Mouse (Mus musculus): ENCODE results near the gene Tctex1d1. TPM values are rescaled to one million over a fixed set of nuclear protein-coding genes. Genes with fewer than 3 reads are reported as not detected.
A peak's percentile ranks its signal among the peaks of the same experiment; 100 is the strongest.

The Tctex1d1 gene
- polyA plus RNA-seq (2014; fragmentation: Nextera tagmentation; extraction: Ambion mirVana): 0.69 and 1.3 TPM in 2 replicates

GRCm38 (mm10) chr4:102978440-102978839 lies at the start of gene Tctex1d1:
Gene Tctex1d1, plus strand, starts transcription at chr4:102978606.
- Histone ChIP-seq H3K4me1 (ENCODE audit: insufficient read depth) (0 out of 2 replicates have a peak, but pooled peaks cover 4% of the 10 kb centered on the region), H3K27me3 (ENCODE audit: insufficient read depth, low read length) (peaks cover 5% of the 10 kb centered on the region; the same call in 1 of the 2 replicates), H3K4me2 (peak within 1 kb of the TSS; percentile 70), H3K4me3 (ENCODE audit: low read depth, low read length) (peak within 1 kb of the TSS; percentile 31), H3K9me3 (ENCODE audit: low read depth, low read length) (no peaks in the 10 kb centered on the region), H3K27ac (ENCODE audit: low read depth) (no peak within 1 kb of the TSS), H3K36me3 (ENCODE audit: insufficient read depth) (no peaks in the 10 kb centered on the region), H3K9ac (no peak within 1 kb of the TSS; the same call in none of the 2 replicates)
- TF ChIP-seq CTCF (IDR thresholded peaks at IDR 0.05; ENCODE audit: low read depth): no peak
- peak; percentile 70; the same call in 1 of the 2 replicates for ATAC-seq (ENCODE audit: insufficient read depth)
- WGBS: 3% methylated on average over 13 of the region's 13 CpGs
- DNase-seq: peak; percentile 56

- Histone ChIP-seq H3K27ac (ENCODE audit: low read depth) (no peak overlapping the region), H3K4me3 (ENCODE audit: low read depth, low read length) (no peak overlapping the region), H3K4me2 (no peak overlapping the region), H3K9me3 (ENCODE audit: low read depth, low read length) (no peaks in the 10 kb centered on the region), H3K27me3 (ENCODE audit: insufficient read depth, low read length) (no peaks in the 10 kb centered on the region), H3K4me1 (ENCODE audit: insufficient read depth) (no peaks in the 10 kb centered on the region), H3K9ac (no peak overlapping the region), H3K36me3 (ENCODE audit: insufficient read depth) (no peaks in the 10 kb centered on the region)
- ATAC-seq (ENCODE audit: insufficient read depth) (no peak), DNase-seq (no peak)
- no peak for TF ChIP-seq CTCF (IDR thresholded peaks at IDR 0.05; ENCODE audit: low read depth)
- 32% methylated on average over 3 of the region's 4 CpGs for WGBS
Measured at GRCm38 (mm10) chr4:102929491-102929890, 48.9 kb upstream of the Tctex1d1 start.

DNA sequence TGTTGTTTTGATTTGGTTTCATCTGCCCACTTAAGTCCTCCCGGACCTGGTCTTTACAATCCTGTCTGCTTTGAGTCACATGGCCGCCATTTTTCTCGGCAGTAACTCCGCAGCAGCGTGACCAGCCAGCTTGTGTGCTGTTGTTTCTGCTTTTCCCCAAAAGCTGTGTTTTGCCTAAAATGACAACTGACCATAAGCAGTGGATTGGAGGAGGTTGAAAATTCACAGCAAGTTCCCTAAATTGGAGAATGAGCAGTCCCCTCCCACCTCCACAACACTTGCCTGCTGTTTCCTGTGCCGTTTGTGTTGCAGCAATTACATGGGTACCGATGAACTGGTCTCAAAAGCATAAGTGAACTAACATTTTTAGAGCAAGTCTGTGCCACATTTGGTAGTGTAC lies 47.7 kb upstream of the Tctex1d1 start:
- Histone ChIP-seq H3K27ac (ENCODE audit: low read depth) (no peak overlapping the region), H3K4me2 (no peak overlapping the region), H3K9ac (no peak overlapping the region), H3K4me3 (ENCODE audit: low read depth, low read length) (no peak overlapping the region), H3K9me3 (ENCODE audit: low read depth, low read length) (no peaks in the 10 kb centered on the region), H3K27me3 (ENCODE audit: insufficient read depth, low read length) (no peaks in the 10 kb centered on the region), H3K36me3 (ENCODE audit: insufficient read depth) (no peaks in the 10 kb centered on the region), H3K4me1 (ENCODE audit: insufficient read depth) (no peaks in the 10 kb centered on the region)
- no peak for ATAC-seq (ENCODE audit: insufficient read depth)
- no peak for TF ChIP-seq CTCF (IDR thresholded peaks at IDR 0.05; ENCODE audit: low read depth)
- WGBS: 83% methylated on average over 7 of the region's 7 CpGs
- no peak for DNase-seq

DNA sequence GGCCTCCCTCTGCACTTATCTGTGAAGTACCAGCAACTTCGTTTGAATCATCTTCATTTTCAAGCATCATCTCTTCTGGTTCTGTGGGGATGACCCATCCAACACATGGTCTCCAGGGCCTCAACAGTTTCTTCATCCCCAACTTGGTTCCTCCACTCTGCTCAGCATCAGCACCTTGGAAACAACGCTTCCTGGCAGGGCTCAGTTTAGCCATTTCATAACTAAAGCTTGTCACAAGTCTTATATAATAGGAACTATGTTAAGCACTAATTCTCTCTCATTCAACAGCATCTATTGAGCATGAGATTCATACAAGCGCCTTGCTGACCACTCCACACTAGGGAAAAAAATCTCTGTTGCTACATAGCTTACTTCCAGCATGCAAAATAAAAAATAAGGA lies 38.1 kb upstream of the Tctex1d1 start:
- H3K4me1 ChIP-seq (ENCODE audit: insufficient read depth): no peaks in the 10 kb centered on the region
- no peak overlapping the region for H3K4me3 ChIP-seq (ENCODE audit: low read depth, low read length)
- H3K9ac ChIP-seq: no peak overlapping the region
- TF ChIP-seq CTCF (IDR thresholded peaks at IDR 0.05; ENCODE audit: low read depth): no peak
- no peaks in the 10 kb centered on the region for H3K9me3 ChIP-seq (ENCODE audit: low read depth, low read length)
- H3K4me2 ChIP-seq: no peak overlapping the region
- H3K36me3 ChIP-seq (ENCODE audit: insufficient read depth): no peaks in the 10 kb centered on the region
- 73% methylated on average over 3 of the region's 3 CpGs for WGBS
- no peak overlapping the region for H3K27ac ChIP-seq (ENCODE audit: low read depth)
- H3K27me3 ChIP-seq (ENCODE audit: insufficient read depth, low read length): no peaks in the 10 kb centered on the region
- DNase-seq (no peak), ATAC-seq (ENCODE audit: insufficient read depth) (no peak)

DNA sequence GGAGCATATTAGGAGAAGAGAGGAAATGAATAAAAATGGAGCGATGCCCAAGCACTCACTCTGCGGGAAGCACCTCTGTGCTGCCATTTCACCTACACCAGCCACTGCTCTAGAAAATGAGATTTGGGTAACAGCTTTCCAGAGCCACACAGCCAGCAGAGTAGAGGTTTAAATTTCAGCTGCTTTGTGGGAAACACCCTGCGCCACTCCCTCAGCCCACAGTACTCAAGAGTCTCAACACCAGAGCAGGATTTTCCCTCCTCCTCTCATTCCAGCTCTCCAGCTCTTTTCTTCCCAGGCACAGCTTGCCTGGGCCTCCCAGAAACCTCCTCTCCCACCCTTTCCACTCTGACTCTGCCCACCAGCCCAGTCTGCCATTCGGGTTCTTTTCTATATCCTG lies 37.7 kb upstream of the Tctex1d1 start:
- Histone ChIP-seq H3K9ac (no peak overlapping the region), H3K4me1 (ENCODE audit: insufficient read depth) (no peaks in the 10 kb centered on the region), H3K27ac (ENCODE audit: low read depth) (no peak overlapping the region), H3K27me3 (ENCODE audit: insufficient read depth, low read length) (no peaks in the 10 kb centered on the region), H3K36me3 (ENCODE audit: insufficient read depth) (no peaks in the 10 kb centered on the region), H3K4me3 (ENCODE audit: low read depth, low read length) (no peak overlapping the region), H3K9me3 (ENCODE audit: low read depth, low read length) (no peaks in the 10 kb centered on the region), H3K4me2 (no peak overlapping the region)
- WGBS: 78% methylated on average over 4 of the region's 4 CpGs
- DNase-seq (no peak), ATAC-seq (ENCODE audit: insufficient read depth) (no peak)
- TF ChIP-seq CTCF (IDR thresholded peaks at IDR 0.05; ENCODE audit: low read depth): no peak

GRCm38 (mm10) chr4:102944325-102944724 lies 34.1 kb upstream of the Tctex1d1 start:
- TF ChIP-seq CTCF (IDR thresholded peaks at IDR 0.05; ENCODE audit: low read depth): no peak
- H3K27ac ChIP-seq (ENCODE audit: low read depth): no peak overlapping the region
- H3K4me2 ChIP-seq: no peak overlapping the region
- H3K9ac ChIP-seq: no peak overlapping the region
- no peaks in the 10 kb centered on the region for H3K36me3 ChIP-seq (ENCODE audit: insufficient read depth)
- ATAC-seq (ENCODE audit: insufficient read depth): no peak
- H3K4me3 ChIP-seq (ENCODE audit: low read depth, low read length): no peak overlapping the region
- H3K4me1 ChIP-seq (ENCODE audit: insufficient read depth): no peaks in the 10 kb centered on the region
- no peaks in the 10 kb centered on the region for H3K27me3 ChIP-seq (ENCODE audit: insufficient read depth, low read length)
- no peaks in the 10 kb centered on the region for H3K9me3 ChIP-seq (ENCODE audit: low read depth, low read length)
- 69% methylated on average over 6 of the region's 6 CpGs for WGBS
- no peak for DNase-seq

GRCm38 (mm10) chr4:102952476-102952875 lies 25.9 kb upstream of the Tctex1d1 start:
- no peak for TF ChIP-seq CTCF (IDR thresholded peaks at IDR 0.05; ENCODE audit: low read depth)
- no peaks in the 10 kb centered on the region for H3K4me1 ChIP-seq (ENCODE audit: insufficient read depth)
- no peak overlapping the region for H3K9ac ChIP-seq
- no peak for DNase-seq
- no peaks in the 10 kb centered on the region for H3K27me3 ChIP-seq (ENCODE audit: insufficient read depth, low read length)
- no peaks in the 10 kb centered on the region for H3K9me3 ChIP-seq (ENCODE audit: low read depth, low read length)
- H3K4me3 ChIP-seq (ENCODE audit: low read depth, low read length): no peak overlapping the region
- H3K36me3 ChIP-seq (ENCODE audit: insufficient read depth): no peaks in the 10 kb centered on the region
- no peak overlapping the region for H3K4me2 ChIP-seq
- no peak for ATAC-seq (ENCODE audit: insufficient read depth)
- 67% methylated on average over 2 of the region's 2 CpGs for WGBS
- H3K27ac ChIP-seq (ENCODE audit: low read depth): no peak overlapping the region

Data from lung, embryonic 14.5 days (tissue).